Comparison of ENCODE assay signal across 13 mouse cellular contexts in the genomic region with DNA sequence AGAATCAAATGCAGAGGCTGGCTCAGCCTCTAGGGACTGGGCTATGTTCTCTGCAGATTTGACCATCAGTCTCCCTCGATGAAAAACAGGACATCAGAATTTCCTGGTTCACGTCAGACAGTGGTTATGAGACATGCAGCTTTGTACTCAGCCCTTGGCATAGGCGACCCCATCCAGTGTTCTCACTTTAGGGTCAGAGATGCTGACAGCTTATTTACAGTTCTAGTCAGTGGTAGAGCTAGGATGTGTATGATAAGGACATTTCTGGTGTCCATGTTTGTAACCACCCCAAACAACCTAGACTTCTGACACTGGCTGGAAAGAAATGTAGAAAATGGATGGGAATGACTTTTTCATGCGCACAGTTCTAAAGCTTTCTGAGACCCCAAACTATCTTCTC.
"Had no signal": no experiment of that assay in that cellular context is flagged by ENCODE, and none has a peak within 500 bp of the region (broad histone marks: within the 10 kb centered on the region; RNA-seq: fewer than 3 reads in every experiment).

No protein-coding gene starts in this region.

- H3K4me3 ChIP-seq: liver, embryonic 12.5 days; megakaryocyte, embryonic 14.5 days; midbrain, embryonic 13.5 days; midbrain, embryonic 15.5 days; neural tube, embryonic 12.5 days; stomach, embryonic 15.5 days had no signal

- H3K36me3 ChIP-seq: liver, embryonic 12.5 days; midbrain, embryonic 13.5 days; midbrain, embryonic 15.5 days; neural tube, embryonic 12.5 days; stomach, embryonic 15.5 days had no signal

- H3K27me3 ChIP-seq: liver, embryonic 12.5 days; midbrain, embryonic 13.5 days; midbrain, embryonic 15.5 days; neural tube, embryonic 12.5 days; stomach, embryonic 15.5 days had no signal

- DNase-seq: liver; right cerebral cortex, postnatal 14 days; thymus, adult 18-20 months; thymus, postnatal 14 days; thymus, postnatal 36 days had no signal

- H3K4me1 ChIP-seq: liver, embryonic 12.5 days; midbrain, embryonic 13.5 days; midbrain, embryonic 15.5 days; neural tube, embryonic 12.5 days; stomach, embryonic 15.5 days had no signal

- H3K4me2 ChIP-seq: liver, embryonic 12.5 days; midbrain, embryonic 11.5 days; midbrain, embryonic 13.5 days; midbrain, embryonic 15.5 days; neural tube, embryonic 12.5 days; stomach, embryonic 15.5 days had no signal

- H3K9me3 ChIP-seq: liver, embryonic 12.5 days; megakaryocyte, embryonic 14.5 days; midbrain, embryonic 13.5 days; midbrain, embryonic 15.5 days; neural tube, embryonic 12.5 days; stomach, embryonic 15.5 days had no signal

- H3K9ac ChIP-seq: liver, embryonic 12.5 days; liver, embryonic 14.5 days; midbrain, embryonic 13.5 days; midbrain, embryonic 15.5 days; neural tube, embryonic 12.5 days; stomach, embryonic 15.5 days had no signal

- ATAC-seq: liver, embryonic 12.5 days; midbrain, embryonic 13.5 days; midbrain, embryonic 15.5 days had no signal

- H3K27ac ChIP-seq: liver, embryonic 12.5 days; liver, embryonic 14.5 days; midbrain, embryonic 13.5 days; midbrain, embryonic 15.5 days; neural tube, embryonic 12.5 days; stomach, embryonic 15.5 days had no signal
